Mouse (Mus musculus) mammary gland, adult 2 months (tissue): ENCODE data around the gene Gm11555. TPM values are rescaled to one million over a fixed set of nuclear protein-coding genes. Genes with fewer than 3 reads are reported as not detected.

ENCODE experiments used
- polyA plus RNA-seq: library from polyadenylated mRNA; depleted of rRNA; stranded (reverse); fragments of >200 nt; gene quantifications from 2 replicates; pipeline ENCODE4 v1.2.3, GENCODE M21; 2012; ENCODE audit warnings: low replicate concordance; rRNA removed

Gm11555 gene
- polyA plus RNA-seq, result not detected in 2 replicates

DNA sequence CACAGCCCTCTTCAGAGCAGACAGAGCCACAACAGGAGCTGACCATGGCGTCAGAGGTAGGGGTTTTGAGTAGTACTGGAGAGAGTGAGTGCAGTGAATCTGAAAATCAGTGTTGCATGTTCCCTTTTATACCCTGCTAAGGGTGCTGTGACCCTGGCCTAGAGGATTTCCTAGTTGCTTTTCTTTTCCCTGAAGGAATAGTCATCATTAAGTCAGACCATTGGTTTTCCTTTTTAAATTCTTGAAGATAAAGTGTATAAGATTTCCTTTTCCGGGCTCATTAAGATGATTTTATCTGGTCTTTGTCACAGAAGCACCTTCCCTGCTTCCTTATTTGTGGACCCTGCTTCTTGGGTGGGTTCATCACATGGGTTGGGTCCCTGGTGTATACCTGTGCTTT is at the start of gene Gm11555:
Gene Gm11555, minus strand, starts transcription at position 101 of the 400 bp plus-strand sequence.

DNA sequence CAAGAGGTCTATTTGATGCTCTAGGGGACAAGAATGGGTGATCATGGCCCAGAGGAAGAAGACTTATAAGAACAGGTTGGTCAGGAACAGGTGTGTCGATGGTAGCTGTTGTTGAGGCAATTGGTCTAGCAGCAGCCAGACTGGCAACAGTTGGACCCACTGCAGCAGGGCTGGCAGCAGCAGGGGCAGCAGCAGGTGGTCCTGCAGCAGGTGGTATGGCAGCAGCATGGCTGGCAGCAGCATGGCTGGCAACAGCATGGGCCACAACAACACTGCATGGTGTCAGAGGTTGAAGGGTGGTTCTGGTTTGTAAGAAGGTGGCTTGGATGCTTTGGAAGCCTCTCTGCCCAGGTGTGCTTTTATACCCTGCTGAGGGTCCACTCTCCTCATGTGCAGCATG is 40.4 kb upstream of the Gm11555 start, which contains the start of gene Gm14190:
Gene Gm14190, minus strand, starts transcription at position 278 of the 400 bp plus-strand sequence.

GRCm38 (mm10) chr11:99665860-99666259 is 15.8 kb upstream of the Gm11555 start, which contains the start of gene Krtap4-6:
Gene Krtap4-6, minus strand, starts transcription at chr11:99665960.

GRCm38 (mm10) chr11:99658467-99659010 is 8.5 kb upstream of the Gm11555 start, which contains the start of gene Gm11563:
Gene Gm11563, minus strand, starts transcription at chr11:99658960.

DNA sequence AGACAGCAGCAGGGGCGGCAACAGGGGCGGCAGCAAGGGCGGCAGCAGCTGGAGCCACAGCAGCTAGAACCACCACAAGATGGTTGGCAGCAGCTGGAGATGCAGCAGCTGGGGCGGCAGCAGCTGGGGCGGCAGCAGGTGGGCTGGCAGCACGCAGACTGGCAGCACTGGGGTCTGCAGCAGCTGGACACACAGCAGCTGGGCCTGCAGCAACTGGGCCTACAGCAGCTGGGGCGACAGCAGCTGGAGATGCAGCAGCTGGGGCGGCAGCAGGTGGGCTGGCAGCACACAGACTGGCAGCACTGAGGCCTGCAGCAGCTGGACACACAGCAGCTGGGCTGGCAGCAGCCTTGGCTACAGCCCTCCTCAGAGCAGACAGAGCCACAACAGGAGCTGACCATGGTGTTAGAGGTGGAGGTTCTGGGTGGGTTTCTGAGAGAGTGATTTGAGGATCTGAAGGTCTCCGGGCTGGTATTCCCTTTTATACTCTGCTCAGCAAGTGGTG is 6.3 kb downstream of the Gm11555 start, which contains the start of gene Krtap4-7:
Gene Krtap4-7, minus strand, starts transcription at position 455 of the 505 bp plus-strand sequence.

GRCm38 (mm10) chr11:99634653-99635134 is 15.3 kb downstream of the Gm11555 start, which contains the start of gene Krtap4-2:
Gene Krtap4-2, minus strand, starts transcription at chr11:99635084.

GRCm38 (mm10) chr11:99628138-99628537 is 21.9 kb downstream of the Gm11555 start, which contains the start of gene Krtap4-1:
Gene Krtap4-1, minus strand, starts transcription at chr11:99628238.

GRCm38 (mm10) chr11:99620335-99620734 is 29.7 kb downstream of the Gm11555 start, which contains the start of gene Gm11562:
Gene Gm11562, minus strand, starts transcription at chr11:99620435.

GRCm38 (mm10) chr11:99614796-99615363 is 35.2 kb downstream of the Gm11555 start, which contains the start of gene Krtap2-4:
Gene Krtap2-4, minus strand, starts transcription at chr11:99614846.

DNA sequence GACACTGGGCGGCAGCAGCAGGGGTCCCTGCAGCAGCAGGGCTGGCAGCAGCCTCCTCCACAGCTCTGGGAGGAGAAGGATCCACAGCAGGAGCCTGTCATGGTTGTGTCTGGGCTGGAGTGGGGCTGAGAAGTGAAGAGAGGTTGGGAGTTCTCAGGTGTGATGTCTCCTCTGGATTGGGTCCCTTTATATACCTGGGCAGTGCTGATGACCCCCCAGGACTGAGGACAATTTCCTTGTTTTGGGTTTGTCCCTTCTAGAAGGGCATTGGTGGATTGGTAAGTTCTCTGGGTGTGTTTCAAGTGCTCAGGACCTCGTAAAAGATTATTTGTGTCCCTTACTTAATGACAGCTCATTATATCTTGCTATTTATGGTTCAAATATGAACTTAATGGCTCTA is 39.9 kb downstream of the Gm11555 start, which contains the start of gene Gm11937:
Gene Gm11937, minus strand, starts transcription at position 101 of the 400 bp plus-strand sequence.

DNA sequence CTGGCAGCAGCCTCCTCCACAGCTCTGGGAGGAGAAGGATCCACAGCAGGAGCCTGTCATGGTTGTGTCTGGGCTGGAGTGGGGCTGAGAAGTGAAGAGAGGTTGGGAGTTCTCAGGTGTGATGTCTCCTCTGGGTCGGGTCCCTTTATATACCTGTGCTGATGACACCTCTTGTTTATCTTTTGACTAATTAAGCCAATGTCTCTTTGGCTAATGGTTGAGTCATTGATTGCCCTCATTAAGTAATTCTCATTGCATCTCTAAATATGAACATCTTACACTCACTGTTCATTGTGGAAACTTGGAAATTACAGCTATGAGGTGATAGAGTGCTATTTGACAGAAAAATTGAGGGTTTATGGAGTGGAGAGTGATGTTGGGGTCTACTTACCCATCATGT is 46.8 kb downstream of the Gm11555 start, which contains the start of gene Gm11938:
Gene Gm11938, minus strand, starts transcription at position 101 of the 400 bp plus-strand sequence.

Other genes with a start within 250 kb of the Gm11555 start
- not detected in 2 replicates for gene Krt12, start 228.0 kb downstream of the Gm11555 start, polyA plus RNA-seq
- gene Krt20, start 212.1 kb downstream of the Gm11555 start, polyA plus RNA-seq, result 0.13 and 0.25 TPM in 2 replicates
- 2.8 and 3.9 TPM in 2 replicates for gene Krt23, start 157.1 kb downstream of the Gm11555 start, polyA plus RNA-seq
- gene Krt39, start 128.9 kb downstream of the Gm11555 start, polyA plus RNA-seq, result not detected in 2 replicates
- gene Krt40, start 107.1 kb downstream of the Gm11555 start, polyA plus RNA-seq, result not detected in 2 replicates
- gene Krtap3-3, start 99.4 kb downstream of the Gm11555 start, polyA plus RNA-seq, result not detected in 2 replicates
- gene Krtap3-2, start 93.4 kb downstream of the Gm11555 start, polyA plus RNA-seq, result 0.43 and 2.2 TPM in 2 replicates
- gene Gm11939, start 90.8 kb downstream of the Gm11555 start, polyA plus RNA-seq, result not detected in 2 replicates
- gene Krtap3-1, start 83.6 kb downstream of the Gm11555 start, polyA plus RNA-seq, result not detected in 2 replicates
- not detected in 2 replicates for gene Krtap1-5, start 69.2 kb downstream of the Gm11555 start, polyA plus RNA-seq
- gene Krtap1-4, start 66.6 kb downstream of the Gm11555 start, polyA plus RNA-seq, result not detected in 2 replicates
- not detected in 2 replicates for gene Krtap1-3, start 58.9 kb downstream of the Gm11555 start, polyA plus RNA-seq
- gene Krtap9-3, start 52.1 kb downstream of the Gm11555 start, polyA plus RNA-seq, result not detected in 2 replicates
- gene Gm11938, start 46.9 kb downstream of the Gm11555 start, polyA plus RNA-seq, result not detected in 2 replicates
- gene Gm11937, start 40.0 kb downstream of the Gm11555 start, polyA plus RNA-seq, result not detected in 2 replicates
- not detected in 2 replicates for gene Krtap2-4, start 35.4 kb downstream of the Gm11555 start, polyA plus RNA-seq
- gene Gm11562, start 29.8 kb downstream of the Gm11555 start, polyA plus RNA-seq, result not detected in 2 replicates
- not detected in 2 replicates for gene Krtap4-1, start 22.0 kb downstream of the Gm11555 start, polyA plus RNA-seq
- gene Krtap4-2, start 15.2 kb downstream of the Gm11555 start, polyA plus RNA-seq, result not detected in 2 replicates
- gene Krtap4-7, start 6.1 kb downstream of the Gm11555 start, polyA plus RNA-seq, result not detected in 2 replicates
- gene Gm11563, start 8.7 kb upstream of the Gm11555 start, polyA plus RNA-seq, result not detected in 2 replicates
- gene Krtap4-6, start 15.7 kb upstream of the Gm11555 start, polyA plus RNA-seq, result not detected in 2 replicates
- not detected in 2 replicates for gene Gm14190, start 40.5 kb upstream of the Gm11555 start, polyA plus RNA-seq
- gene Gm14180, start 84.1 kb upstream of the Gm11555 start, polyA plus RNA-seq, result not detected in 2 replicates
- gene Gm11595, start 122.7 kb upstream of the Gm11555 start, polyA plus RNA-seq, result not detected in 2 replicates
- not detected in 2 replicates for gene Krtap4-8, start 130.5 kb upstream of the Gm11555 start, polyA plus RNA-seq
- gene Krtap4-9, start 135.0 kb upstream of the Gm11555 start, polyA plus RNA-seq, result not detected in 2 replicates
- gene Gm11596, start 143.2 kb upstream of the Gm11555 start, polyA plus RNA-seq, result not detected in 2 replicates
- not detected in 2 replicates for gene Gm11569, start 148.7 kb upstream of the Gm11555 start, polyA plus RNA-seq
- not detected in 2 replicates for gene Gm11554, start 154.2 kb upstream of the Gm11555 start, polyA plus RNA-seq
- not detected in 2 replicates for gene Krtap4-13, start 159.7 kb upstream of the Gm11555 start, polyA plus RNA-seq
- not detected in 2 replicates for gene Gm11564, start 165.4 kb upstream of the Gm11555 start, polyA plus RNA-seq
- gene 2300003K06Rik, start 187.8 kb upstream of the Gm11555 start, polyA plus RNA-seq, result not detected in 2 replicates
- not detected in 2 replicates for gene Krtap4-16, start 201.4 kb upstream of the Gm11555 start, polyA plus RNA-seq
- gene Gm11568, start 207.7 kb upstream of the Gm11555 start, polyA plus RNA-seq, result not detected in 2 replicates
- not detected in 2 replicates for gene Gm11559, start 214.2 kb upstream of the Gm11555 start, polyA plus RNA-seq
- gene Krtap9-1, start 223.2 kb upstream of the Gm11555 start, polyA plus RNA-seq, result not detected in 2 replicates
- gene Gm11567, start 229.0 kb upstream of the Gm11555 start, polyA plus RNA-seq, result not detected in 2 replicates